Mouse (Mus musculus) midbrain, embryonic 12.5 days (tissue): ENCODE results near the gene Eef1g. TPM values are rescaled to one million over a fixed set of nuclear protein-coding genes. Genes with fewer than 3 reads are reported as not detected.
"Not testable (repeated sequence)": the region's sequence is repeated elsewhere in the genome, so short reads cannot be mapped to it uniquely, and the experiment has no call there.

Source experiments
- ATAC-seq: fragments of 200-750 bp; cut with Nextera tagmentation; 2 replicates; pipeline ENCODE4 v1.8.0; 2017; ENCODE audit warnings: low read depth, moderate TSS enrichment, moderate library complexity; ENCODE audit not compliant: low FRiP score
- H3K27ac ChIP-seq: fragments of 300-500 bp; sonication (generic); replicated peaks from 2 replicates; pipeline ENCODE4 v1.5.1; 2016; ENCODE audit warnings: mild to moderate bottlenecking
- H3K27me3 ChIP-seq: fragments of 300-500 bp; sonication (generic); 2 replicates; pipeline ENCODE4 v1.6.1; 2016; ENCODE audit warnings: mild to moderate bottlenecking
- H3K36me3 ChIP-seq: fragments of 300-500 bp; sonication (generic); 2 replicates; pipeline ENCODE4 v1.6.1; 2016
- H3K4me1 ChIP-seq: fragments of 300-500 bp; sonication (generic); 2 replicates; pipeline ENCODE4 v1.6.1; 2016
- H3K4me2 ChIP-seq: fragments of 300-500 bp; sonication (generic); replicated peaks from 2 replicates; pipeline ENCODE4 v1.6.1; 2016; ENCODE audit warnings: mild to moderate bottlenecking, moderate library complexity
- H3K4me3 ChIP-seq: fragments of 300-500 bp; sonication (generic); 2 replicates; pipeline ENCODE4 v1.5.1; 2016; ENCODE audit warnings: mild to moderate bottlenecking
- H3K9ac ChIP-seq: fragments of 300-500 bp; sonication (generic); replicated peaks from 2 replicates; pipeline ENCODE4 v1.6.1; 2016; ENCODE audit warnings: mild to moderate bottlenecking, moderate library complexity
- H3K9me3 ChIP-seq: fragments of 300-500 bp; sonication (generic); 2 replicates; pipeline ENCODE4 v1.6.1; 2016; ENCODE audit warnings: mild to moderate bottlenecking
- WGBS: fragments of 180-500 bp; shearing (Covaris S2); methylation state at CpG from one replicate; pipeline ENCODE4 v1.1.7; 2016; 5-methylcytosine and 5-hydroxymethylcytosine counted together
- polyA plus RNA-seq: library from polyadenylated mRNA; unstranded; fragments of >200 nt; fragmentation: Nextera tagmentation; extraction: Ambion mirVana; gene quantifications from 2 replicates; pipeline ENCODE4 v1.2.1, GENCODE M21; 2016

Gene Eef1g
- polyA plus RNA-seq, 1 experiment from 2014 or later: 351 TPM

GRCm38 (mm10) chr19:8999223-8999622 is 32.4 kb downstream of the Eef1g start:
- no peak overlapping the region for H3K4me2 ChIP-seq
- no peak overlapping the region for H3K27ac ChIP-seq
- no peak overlapping the region for H3K4me3 ChIP-seq
- H3K9ac ChIP-seq: no peak overlapping the region
- no peaks in the 10 kb centered on the region for H3K27me3 ChIP-seq
- H3K4me1 ChIP-seq: no peaks in the 10 kb centered on the region
- no peak for ATAC-seq
- H3K9me3 ChIP-seq: no peaks in the 10 kb centered on the region
- no peaks in the 10 kb centered on the region for H3K36me3 ChIP-seq
- WGBS: 86% methylated on average over 4 of the region's 4 CpGs

GRCm38 (mm10) chr19:9006915-9007314 is 40.1 kb downstream of the Eef1g start:
- not testable (repeated sequence) for H3K4me2 ChIP-seq, H3K9ac ChIP-seq, H3K9me3 ChIP-seq, H3K4me3 ChIP-seq, H3K36me3 ChIP-seq, ATAC-seq, H3K4me1 ChIP-seq, H3K27ac ChIP-seq, H3K27me3 ChIP-seq
- 100% methylated on average over 2 of the region's 2 CpGs for WGBS

GRCm38 (mm10) chr19:9019298-9019697 is 52.5 kb downstream of the Eef1g start:
- Histone ChIP-seq H3K4me3 (no peak overlapping the region), H3K4me1 (no peaks in the 10 kb centered on the region), H3K27me3 (no peaks in the 10 kb centered on the region), H3K9me3 (no peaks in the 10 kb centered on the region), H3K9ac (no peak overlapping the region), H3K36me3 (no peaks in the 10 kb centered on the region), H3K27ac (no peak overlapping the region), H3K4me2 (no peak overlapping the region)
- WGBS: 89% methylated on average over 3 of the region's 3 CpGs
- no peak for ATAC-seq

GRCm38 (mm10) chr19:9023021-9023778 is 56.4 kb downstream of the Eef1g start:
- ATAC-seq: no peak
- H3K36me3 ChIP-seq: no peaks in the 10 kb centered on the region
- no peak overlapping the region for H3K4me2 ChIP-seq
- H3K27me3 ChIP-seq: no peaks in the 10 kb centered on the region
- H3K9me3 ChIP-seq: no peaks in the 10 kb centered on the region
- H3K27ac ChIP-seq: no peak overlapping the region
- 49% methylated on average over 11 of the region's 11 CpGs for WGBS
- H3K9ac ChIP-seq: no peak overlapping the region
- peaks cover 7% of the 10 kb centered on the region; the same call in 1 of the 2 replicates for H3K4me1 ChIP-seq
- H3K4me3 ChIP-seq: no peak overlapping the region

GRCm38 (mm10) chr19:9025562-9026257 is 58.9 kb downstream of the Eef1g start:
- no peak for ATAC-seq

GRCm38 (mm10) chr19:9026634-9027033 is 59.8 kb downstream of the Eef1g start:
- Histone ChIP-seq H3K4me2 (no peak overlapping the region), H3K9ac (no peak overlapping the region), H3K4me1 (peaks cover 7% of the 10 kb centered on the region; the same call in 1 of the 2 replicates), H3K27me3 (no peaks in the 10 kb centered on the region), H3K27ac (no peak overlapping the region), H3K9me3 (no peaks in the 10 kb centered on the region), H3K4me3 (no peak overlapping the region), H3K36me3 (no peaks in the 10 kb centered on the region)
- WGBS: 87% methylated on average over 4 of the region's 4 CpGs
- no peak for ATAC-seq

More at GRCm38 (mm10) chr19:9025562-9026257, 58.9 kb downstream of the Eef1g start:
- WGBS: 93% methylated on average over 5 of the region's 5 CpGs
- Histone ChIP-seq H3K4me1 (peaks cover 7% of the 10 kb centered on the region; the same call in 1 of the 2 replicates), H3K9ac (no peak overlapping the region), H3K27me3 (no peaks in the 10 kb centered on the region), H3K36me3 (no peaks in the 10 kb centered on the region), H3K9me3 (no peaks in the 10 kb centered on the region), H3K27ac (no peak overlapping the region), H3K4me3 (no peak overlapping the region), H3K4me2 (no peak overlapping the region)

- no peak overlapping the region for H3K4me3 ChIP-seq
- no peaks in the 10 kb centered on the region for H3K27me3 ChIP-seq
- no peaks in the 10 kb centered on the region for H3K9me3 ChIP-seq
- no peak overlapping the region for H3K27ac ChIP-seq
- no peaks in the 10 kb centered on the region for H3K36me3 ChIP-seq
- ATAC-seq: no peak
- 28% methylated on average over 5 of the region's 5 CpGs for WGBS
- H3K9ac ChIP-seq: no peak overlapping the region
- H3K4me2 ChIP-seq: no peak overlapping the region
- peaks cover 7% of the 10 kb centered on the region; the same call in 1 of the 2 replicates for H3K4me1 ChIP-seq
These were observed 61.0 kb downstream of the Eef1g start for GRCm38 (mm10) chr19:9027795-9028194.

Other genes starting within 250 kb of the Eef1g start
- gene Slc3a2, start 243.7 kb upstream of the Eef1g start, polyA plus RNA-seq: 138 and 150 TPM in 2 replicates
- 78.5 and 80.7 TPM in 2 replicates for gene Wdr74, start 231.2 kb upstream of the Eef1g start, polyA plus RNA-seq
- gene 1700092M07Rik, start 226.3 kb upstream of the Eef1g start, polyA plus RNA-seq: 3.3 and 4.5 TPM in 2 replicates
- gene Stx5a, start 225.6 kb upstream of the Eef1g start, polyA plus RNA-seq: 121 and 127 TPM in 2 replicates
- gene Nxf1, start 210.0 kb upstream of the Eef1g start, polyA plus RNA-seq: 210 and 224 TPM in 2 replicates
- gene Tmem223, start 196.0 kb upstream of the Eef1g start, polyA plus RNA-seq: 211 and 214 TPM in 2 replicates
- 40.4 TPM in 2 replicates for gene Tmem179b, start 192.6 kb upstream of the Eef1g start, polyA plus RNA-seq
- gene Taf6l, start 180.6 kb upstream of the Eef1g start, polyA plus RNA-seq: 34.5 and 35.5 TPM in 2 replicates
- 154 and 160 TPM in 2 replicates for gene Polr2g, start 168.5 kb upstream of the Eef1g start, polyA plus RNA-seq
- 8.3 and 8.8 TPM in 2 replicates for gene Zbtb3, start 164.5 kb upstream of the Eef1g start, polyA plus RNA-seq
- 65.7 and 69.9 TPM in 2 replicates for gene Ttc9c, start 147.7 kb upstream of the Eef1g start, polyA plus RNA-seq
- 6.0 and 6.4 TPM in 2 replicates for gene Hnrnpul2, start 147.0 kb upstream of the Eef1g start, polyA plus RNA-seq
- not detected in 2 replicates for gene AC129217.1, start 137.3 kb upstream of the Eef1g start, polyA plus RNA-seq
- 68.0 and 68.7 TPM in 2 replicates for gene Bscl2, start 129.6 kb upstream of the Eef1g start, polyA plus RNA-seq
- gene Gng3, start 127.8 kb upstream of the Eef1g start, polyA plus RNA-seq: 174 and 180 TPM in 2 replicates
- 0.55 and 0.62 TPM in 2 replicates for gene Lrrn4cl, start 116.3 kb upstream of the Eef1g start, polyA plus RNA-seq
- 172 and 175 TPM in 2 replicates for gene Ubxn1, start 95.5 kb upstream of the Eef1g start, polyA plus RNA-seq
- 59.6 and 63.5 TPM in 2 replicates for gene Uqcc3, start 86.1 kb upstream of the Eef1g start, polyA plus RNA-seq
- 92.7 and 97.2 TPM in 2 replicates for gene Lbhd1, start 83.3 kb upstream of the Eef1g start, polyA plus RNA-seq
- gene Gm49403, start 83.1 kb upstream of the Eef1g start, polyA plus RNA-seq: not detected in 2 replicates
- 81.0 and 87.1 TPM in 2 replicates for gene 1810009A15Rik, start 78.2 kb upstream of the Eef1g start, polyA plus RNA-seq
- gene Gm49416, start 78.1 kb upstream of the Eef1g start, polyA plus RNA-seq: not detected in 2 replicates
- gene Ints5, start 74.0 kb upstream of the Eef1g start, polyA plus RNA-seq: 46.2 and 46.6 TPM in 2 replicates
- gene Ganab, start 69.0 kb upstream of the Eef1g start, polyA plus RNA-seq: 111 and 115 TPM in 2 replicates
- gene B3gat3, start 46.7 kb upstream of the Eef1g start, polyA plus RNA-seq: 71.9 and 72.5 TPM in 2 replicates
- gene Rom1, start 37.7 kb upstream of the Eef1g start, polyA plus RNA-seq: 2.1 and 2.2 TPM in 2 replicates
- 14.9 and 15.8 TPM in 2 replicates for gene Eml3, start 37.5 kb upstream of the Eef1g start, polyA plus RNA-seq
- gene Mta2, start 25.2 kb upstream of the Eef1g start, polyA plus RNA-seq: 189 and 192 TPM in 2 replicates
- gene Tut1, start 13.2 kb upstream of the Eef1g start, polyA plus RNA-seq: 34.0 and 34.2 TPM in 2 replicates
- gene Ahnak, start 22.2 kb downstream of the Eef1g start, polyA plus RNA-seq: 7.6 and 12.2 TPM in 2 replicates
- not detected in 2 replicates for gene Scgb1a1, start 120.9 kb downstream of the Eef1g start, polyA plus RNA-seq
- 14.5 and 15.0 TPM in 2 replicates for gene Asrgl1, start 168.6 kb downstream of the Eef1g start, polyA plus RNA-seq